Mouse (Mus musculus) liver, embryonic 14.5 days (tissue): ENCODE measurements around the gene Cfap43. TPM values are rescaled to one million over a fixed set of nuclear protein-coding genes. Genes with fewer than 3 reads are reported as not detected.

Experiments
- ATAC-seq: fragments of 200-750 bp; cut with Nextera tagmentation; 2 replicates; pipeline ENCODE4 v1.8.0; 2017; ENCODE audit warnings: moderate number of reproducible peaks, mild to moderate bottlenecking, moderate library complexity; ENCODE audit not compliant: insufficient read depth
- DNase-seq, 3 experiments: peaks; one replicate each; pipeline ENCODE4 v3.0.0-alpha.2; 2012 to 2013; ENCODE audit warnings: low read depth in 3 of 3, low spot score in 3 of 3
- H3K27ac ChIP-seq: fragments of 300-500 bp; sonication (generic); 2 replicates; pipeline ENCODE4 v1.5.1; 2014; ENCODE audit warnings: moderate library complexity, mild to moderate bottlenecking, control low read depth, inconsistent platforms
- H3K27me3 ChIP-seq: fragments of 300-500 bp; sonication (generic); 2 replicates; pipeline ENCODE4 v1.6.1; 2014; ENCODE audit warnings: mild to moderate bottlenecking, low read length, moderate library complexity; ENCODE audit not compliant: control insufficient read depth, insufficient read depth
- H3K36me3 ChIP-seq: fragments of 300-500 bp; sonication (generic); replicated peaks from 2 replicates; pipeline ENCODE4 v1.6.1; 2014; ENCODE audit warnings: low read depth; ENCODE audit not compliant: control insufficient read depth, insufficient read depth
- H3K4me1 ChIP-seq, 2 experiments: fragments of 200-500 bp in 1 of 2; fragments of 300-500 bp in 1 of 2; sonication (generic) in 1 of 2; replicated peaks; 2 replicates each; pipeline ENCODE4 v1.6.1; 2012 to 2014; ENCODE audit warnings: antibody characterized with exemption in 1 of 2, inconsistent platforms in 1 of 2, low read length in 1 of 2; ENCODE audit not compliant: control insufficient read depth in 2 of 2, insufficient read depth in 2 of 2
- H3K4me2 ChIP-seq: fragments of 300-500 bp; sonication (generic); 2 replicates; pipeline ENCODE4 v1.6.1; 2014; ENCODE audit warnings: low read depth, mild to moderate bottlenecking, control low read depth, moderate library complexity
- H3K4me3 ChIP-seq, 2 experiments: fragments of 200-500 bp in 1 of 2; fragments of 300-500 bp in 1 of 2; sonication (generic) in 1 of 2; 2 replicates each; pipeline ENCODE4 v1.5.1; 2012 to 2014; ENCODE audit warnings: low read depth in 2 of 2, low read length in 2 of 2, mild to moderate bottlenecking in 2 of 2, control low read depth in 1 of 2, inconsistent platforms in 1 of 2, moderate library complexity in 1 of 2; ENCODE audit not compliant: insufficient read depth in 1 of 2
- H3K9ac ChIP-seq: fragments of 300-500 bp; sonication (generic); replicated peaks from 2 replicates; pipeline ENCODE4 v1.6.1; 2014; ENCODE audit warnings: mild to moderate bottlenecking, control low read depth, moderate library complexity
- H3K9me3 ChIP-seq: fragments of 300-500 bp; sonication (generic); 2 replicates; pipeline ENCODE4 v1.6.1; 2016; ENCODE audit warnings: low read length, mixed read lengths; ENCODE audit not compliant: control insufficient read depth
- CTCF ChIP-seq: IDR thresholded peaks from 2 replicates; pipeline ENCODE4 v1.5.1; 2016; ENCODE audit warnings: antibody characterized with exemption, low read depth, control low read depth
- EP300 ChIP-seq: IDR thresholded peaks from 2 replicates; pipeline ENCODE4 v1.6.1; 2016; ENCODE audit warnings: antibody characterized with exemption, low read depth
- WGBS: fragments of 180-500 bp; shearing (Covaris S2); extraction: QIAGEN DNeasy Blood & Tissue Kit; methylation state at CpG from one replicate; pipeline ENCODE4 v1.1.7; 2014; ENCODE audit not compliant: insufficient replicate concordance; 5-methylcytosine and 5-hydroxymethylcytosine counted together
- polyA plus RNA-seq, 2 experiments: library from polyadenylated mRNA; depleted of rRNA in 1 of 2; stranded (reverse) in 1 of 2; unstranded in 1 of 2; fragments of >200 nt; fragmentation: Nextera tagmentation in 1 of 2; extraction: Ambion mirVana in 1 of 2; gene quantifications; 2 replicates each; pipeline versions ENCODE4 v1.2.1 to v1.2.3; 2012 to 2014

Cfap43 gene
- polyA plus RNA-seq, 2 experiments: 0.05 TPM; not detected in 1

DNA sequence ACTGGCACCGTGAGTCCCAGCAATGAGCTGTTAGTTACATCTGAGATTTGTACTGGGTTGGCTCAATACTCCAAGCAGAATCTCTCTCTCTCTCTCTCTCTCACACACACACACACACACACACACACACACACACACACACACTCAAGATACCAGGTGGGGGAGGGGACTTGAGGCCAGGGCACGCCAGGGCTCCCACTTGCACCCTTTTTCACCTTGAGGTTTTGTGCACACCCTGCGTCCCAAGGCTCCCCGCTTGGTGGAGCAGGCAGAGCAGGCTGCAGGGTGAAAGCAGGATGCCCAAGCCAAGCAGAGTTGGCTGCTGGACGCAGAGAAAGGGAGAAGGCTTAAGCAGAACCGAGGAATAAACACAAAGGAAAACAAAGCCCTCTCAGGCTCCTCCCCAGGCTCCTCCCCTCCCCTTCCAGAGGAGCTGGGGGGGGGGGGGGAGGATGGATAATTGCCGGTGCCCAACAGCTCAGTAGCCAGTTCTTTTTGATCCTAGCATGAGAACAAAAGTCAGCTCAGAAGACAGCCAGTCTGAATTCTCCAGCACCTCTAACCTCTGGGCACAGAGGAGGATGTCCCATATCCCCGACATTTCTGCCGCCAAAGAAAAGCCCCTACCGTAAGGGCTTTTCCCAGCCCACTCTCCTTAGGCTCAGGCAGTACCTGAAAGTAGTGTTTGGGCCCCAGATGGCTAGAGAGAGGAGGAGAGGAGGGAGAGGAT, 9.5 kb downstream of the Cfap43 start:
- TF ChIP-seq EP300: no peak
- no peaks in the 10 kb centered on the region for H3K27me3 ChIP-seq
- H3K9ac ChIP-seq: peak overlapping the region; percentile 13; the same call in 1 of the 2 replicates
- ATAC-seq: 0 out of 2 replicates have a peak, but pooled peaks have one; percentile 17
- no peaks in the 10 kb centered on the region for H3K9me3 ChIP-seq
- 20% methylated on average over 10 of the region's 10 CpGs for WGBS
- peaks cover 19 to 34% of the 10 kb centered on the region in 2 experiments for H3K4me1 ChIP-seq
- H3K27ac ChIP-seq: no peak overlapping the region
- DNase-seq: no peak
- H3K36me3 ChIP-seq: no peaks in the 10 kb centered on the region
- peak overlapping the region; percentile 39 for H3K4me2 ChIP-seq
- no peak overlapping the region for H3K4me3 ChIP-seq

DNA sequence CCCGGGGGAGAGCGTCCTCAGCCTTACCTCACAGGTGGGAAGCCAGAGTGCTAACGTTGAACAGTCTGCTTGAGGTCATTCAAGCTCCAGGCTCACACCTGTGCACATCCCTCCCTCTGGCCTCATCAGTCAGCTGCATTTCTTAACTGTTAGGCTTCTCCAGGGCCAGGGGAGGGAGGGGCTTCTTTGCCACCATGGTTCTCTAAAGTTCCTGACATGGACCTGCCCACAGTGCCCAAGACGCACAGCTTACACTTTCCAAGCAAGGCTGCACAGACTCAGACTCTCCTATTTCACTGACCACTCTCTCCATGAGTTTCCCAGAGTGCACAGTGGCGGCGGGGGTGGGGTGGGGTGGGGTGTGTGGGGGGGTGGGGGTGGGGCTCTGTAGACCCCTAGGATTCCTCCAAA, 10.1 kb downstream of the Cfap43 start:
- no peak for DNase-seq
- ATAC-seq: no peak
- 26% methylated on average over 6 of the region's 6 CpGs for WGBS

DNA sequence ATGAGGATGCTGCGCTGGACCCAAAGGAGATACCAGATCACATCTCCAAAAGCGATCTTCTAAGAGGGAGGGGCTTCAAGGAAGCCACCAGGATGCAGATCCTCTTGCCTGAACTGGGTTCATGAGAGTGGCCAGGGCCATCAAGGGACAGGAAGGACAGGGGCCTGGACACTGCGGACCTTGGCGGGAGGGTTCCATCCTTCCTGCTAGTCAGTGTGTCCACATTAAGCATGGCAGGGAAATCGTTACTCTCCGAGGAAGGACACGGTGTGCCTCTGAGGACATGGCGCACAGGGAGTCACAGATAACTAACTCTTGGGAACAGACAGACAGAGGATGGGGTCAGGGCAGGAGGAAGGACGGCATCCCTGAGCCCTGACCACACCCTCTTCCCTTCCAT, 11.5 kb downstream of the Cfap43 start:
- peaks cover 19 to 34% of the 10 kb centered on the region in 2 experiments for H3K4me1 ChIP-seq
- no peak for ATAC-seq
- 79% methylated on average over 9 of the region's 9 CpGs for WGBS
- no peak overlapping the region for H3K9ac ChIP-seq
- H3K36me3 ChIP-seq: no peaks in the 10 kb centered on the region
- no peak overlapping the region for H3K27ac ChIP-seq
- H3K4me3 ChIP-seq: no peak overlapping the region
- TF ChIP-seq EP300 (no peak), CTCF (no peak)
- DNase-seq: no peak
- H3K27me3 ChIP-seq: no peaks in the 10 kb centered on the region
- no peaks in the 10 kb centered on the region for H3K9me3 ChIP-seq
- H3K4me2 ChIP-seq: no peak overlapping the region

More for the DNA sequence above, 10.1 kb downstream of the Cfap43 start:
- Histone ChIP-seq H3K27me3 (no peaks in the 10 kb centered on the region), H3K4me1 (peaks cover 19 to 34% of the 10 kb centered on the region in 2 experiments), H3K9ac (no peak overlapping the region), H3K36me3 (no peaks in the 10 kb centered on the region), H3K4me3 (no peak overlapping the region), H3K27ac (no peak overlapping the region), H3K9me3 (no peaks in the 10 kb centered on the region), H3K4me2 (peak overlapping the region; percentile 22)
- no peak for TF ChIP-seq CTCF

DNA sequence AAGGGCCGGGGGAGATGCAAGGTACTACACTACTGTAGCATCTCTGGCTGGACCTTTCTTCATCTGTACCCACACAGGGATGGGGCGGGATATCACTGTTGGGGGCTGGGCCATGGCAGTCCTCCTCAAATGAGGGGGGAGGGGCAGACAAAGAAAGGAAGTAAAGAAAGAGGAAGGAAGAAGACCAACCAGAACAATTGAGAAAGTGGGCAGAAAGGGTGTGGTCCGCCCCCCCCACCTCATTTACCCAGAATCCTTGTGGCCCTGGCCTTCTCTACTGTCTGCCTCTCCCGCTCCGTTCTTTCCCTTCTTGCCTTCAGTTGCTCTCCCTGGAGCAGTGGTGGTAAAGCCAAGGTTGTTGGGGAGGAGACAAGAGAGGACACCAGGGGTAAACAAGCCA, 13.5 kb downstream of the Cfap43 start:
- no peak for DNase-seq
- whole genome bisulfite sequencing: 59% methylated on average over 5 of the region's 5 CpGs
- Histone ChIP-seq H3K9me3 (no peaks in the 10 kb centered on the region), H3K4me1 (peaks cover 16 to 30% of the 10 kb centered on the region in 2 experiments), H3K9ac (no peak overlapping the region), H3K36me3 (no peaks in the 10 kb centered on the region), H3K27me3 (no peaks in the 10 kb centered on the region), H3K27ac (no peak overlapping the region), H3K4me2 (no peak overlapping the region), H3K4me3 (no peak overlapping the region)
- ATAC-seq: no peak; the same call in 1 of the 2 replicates
- no peak for TF ChIP-seq EP300
- no peak for TF ChIP-seq CTCF

DNA sequence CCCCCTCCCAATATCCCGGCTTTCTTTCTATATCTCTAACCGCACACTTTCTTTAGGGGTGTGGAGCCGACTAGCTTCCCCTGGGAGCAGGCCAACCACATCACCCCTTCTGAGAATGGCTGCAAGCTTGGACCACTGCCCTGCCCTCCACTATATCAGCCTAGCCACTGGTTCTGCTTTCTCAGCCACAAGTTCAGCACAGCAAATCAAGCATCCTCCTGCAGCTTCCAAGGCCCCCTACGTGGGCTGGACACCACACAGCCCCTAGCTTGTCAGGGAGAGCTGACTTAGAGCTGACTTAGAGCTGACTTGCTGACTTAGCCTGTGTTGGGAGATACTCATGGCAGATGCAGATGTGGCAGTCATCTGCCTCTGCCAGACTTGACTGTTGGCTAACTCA, 14.0 kb downstream of the Cfap43 start:
- WGBS: 48% methylated on average over 4 of the region's 4 CpGs
- no peaks in the 10 kb centered on the region for H3K27me3 ChIP-seq
- no peak for DNase-seq
- H3K4me3 ChIP-seq: no peak overlapping the region
- H3K36me3 ChIP-seq: no peaks in the 10 kb centered on the region
- H3K9ac ChIP-seq: no peak overlapping the region
- H3K4me1 ChIP-seq: peaks cover 14 to 27% of the 10 kb centered on the region in 2 experiments
- H3K9me3 ChIP-seq: no peaks in the 10 kb centered on the region
- no peak overlapping the region for H3K4me2 ChIP-seq
- ATAC-seq: no peak
- no peak overlapping the region for H3K27ac ChIP-seq
- no peak for TF ChIP-seq EP300
- TF ChIP-seq CTCF: no peak
